ENCODE assay signal across 1 mouse cellular context in genomic region chr3:107945729-107946128, GRCm38 (mm10).
A peak's percentile ranks its signal among the peaks of the same experiment; 100 is the strongest.
TF ChIP-seq lines count a peak whose summit lies in the region.

No protein-coding gene starts in this region.

TF ChIP-seq in CH12.LX, 34 proteins besides CTCF, POLR2A, EP300 and RAD21:
- peak; percentile 45 for TF ChIP-seq SMC3 (IDR thresholded peaks at IDR 0.05; ENCODE audit: low read depth, low read length)
- TF ChIP-seq E2F4 (IDR thresholded peaks at IDR 0.05; ENCODE audit: insufficient replicate concordance, low read depth, low read length): no peak
- TF ChIP-seq MAFK (IDR thresholded peaks at IDR 0.05; ENCODE audit: insufficient replicate concordance, low read length): no peak
TF ChIP-seq in CH12.LX: peak in this region for 1.
